Mouse (Mus musculus): ENCODE results near the gene Tprgl.

Tprgl gene

DNA sequence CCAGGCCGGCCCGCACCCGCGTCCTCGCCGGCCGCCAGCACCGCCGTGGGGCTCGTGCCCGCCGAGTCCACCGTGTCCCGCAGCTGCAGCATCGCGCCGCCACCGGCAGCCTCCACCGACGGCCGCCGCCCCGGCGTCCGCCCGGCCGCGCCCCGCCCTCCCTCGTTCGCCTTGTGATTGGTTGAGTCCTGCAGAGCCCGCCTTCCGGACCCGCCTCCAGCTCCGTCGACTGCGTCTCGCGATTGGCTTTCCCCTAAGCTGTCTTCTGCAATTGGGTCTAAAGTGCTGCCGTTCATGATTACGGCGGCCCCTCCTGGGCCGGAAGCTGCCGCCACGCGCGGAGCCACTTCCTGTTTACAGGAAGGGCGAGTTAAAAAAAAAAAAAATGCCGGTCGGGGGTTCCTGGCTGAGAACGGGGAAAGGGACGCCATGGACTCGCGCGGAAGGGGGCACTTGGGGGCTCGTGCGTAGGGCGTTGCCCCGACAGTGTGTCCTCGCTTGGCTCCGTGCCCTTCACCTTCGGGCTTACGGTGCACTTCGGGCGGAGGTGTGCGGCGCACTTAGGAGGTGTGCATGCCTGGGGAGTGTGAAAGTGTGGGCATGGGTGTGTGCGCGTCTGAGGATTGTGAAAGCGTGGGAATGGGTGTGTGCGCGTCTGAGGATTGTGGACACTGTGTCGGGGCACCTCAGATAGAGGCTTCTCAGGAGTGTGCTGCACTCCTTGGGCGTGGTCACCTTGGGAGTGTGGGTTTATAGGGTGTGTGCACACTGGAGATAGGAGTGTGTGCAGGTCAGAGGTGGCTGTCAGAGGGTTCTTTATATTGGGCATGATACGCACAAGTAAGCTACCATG is at the start of gene Tprgl:
Gene Tprgl (minus strand): TSS at position 129 of the 853 bp plus-strand sequence.
- DNase-seq (ENCODE audit: low spot score), result peak; percentile 96

GRCm38 (mm10) chr4:154209825-154210224 is 49.4 kb upstream of the Tprgl start:
- no peak for DNase-seq (ENCODE audit: low spot score)

DNA sequence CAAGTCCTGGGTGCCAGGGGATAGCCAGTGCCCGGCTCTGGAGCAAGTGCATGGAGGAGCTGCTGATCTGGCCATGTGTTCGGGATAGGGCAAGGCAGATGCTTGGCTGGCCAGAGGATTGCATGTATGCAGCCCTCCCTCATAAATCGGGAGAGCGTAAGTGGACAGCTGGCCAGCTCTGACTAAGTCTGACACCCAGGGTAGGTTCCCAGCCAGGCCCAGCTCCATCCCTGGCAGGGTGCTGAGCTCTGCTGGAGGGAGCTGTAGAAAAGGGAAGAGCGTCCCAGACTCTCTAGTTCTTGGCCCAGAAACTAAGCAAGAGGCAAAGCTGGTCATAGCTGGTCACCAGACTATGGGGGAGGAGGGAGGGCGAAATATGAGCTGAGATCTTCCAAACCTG is 48.6 kb upstream of the Tprgl start:
- DNase-seq (ENCODE audit: low spot score), result no peak

DNA sequence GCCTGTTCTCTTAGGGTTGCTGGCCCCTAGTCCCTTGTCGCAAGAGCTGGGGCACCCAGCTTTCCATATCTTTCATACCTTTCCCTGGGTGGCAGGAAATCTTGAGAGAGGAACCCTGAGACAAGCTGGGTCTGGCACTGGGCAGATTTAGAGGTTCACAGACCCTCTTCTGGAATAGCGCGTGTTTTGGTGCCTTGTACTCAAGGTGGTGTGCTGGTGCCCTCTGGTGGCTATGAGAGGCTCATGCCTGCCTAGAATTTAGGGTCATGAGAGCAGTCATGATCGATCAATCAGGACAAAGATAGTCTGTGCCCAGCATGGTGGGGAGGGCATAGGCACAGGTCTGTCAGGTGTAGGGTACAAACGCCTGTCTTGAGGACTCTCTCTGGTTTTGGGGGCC is 46.8 kb upstream of the Tprgl start:
- DNase-seq (ENCODE audit: low spot score), result peak; percentile 34

DNA sequence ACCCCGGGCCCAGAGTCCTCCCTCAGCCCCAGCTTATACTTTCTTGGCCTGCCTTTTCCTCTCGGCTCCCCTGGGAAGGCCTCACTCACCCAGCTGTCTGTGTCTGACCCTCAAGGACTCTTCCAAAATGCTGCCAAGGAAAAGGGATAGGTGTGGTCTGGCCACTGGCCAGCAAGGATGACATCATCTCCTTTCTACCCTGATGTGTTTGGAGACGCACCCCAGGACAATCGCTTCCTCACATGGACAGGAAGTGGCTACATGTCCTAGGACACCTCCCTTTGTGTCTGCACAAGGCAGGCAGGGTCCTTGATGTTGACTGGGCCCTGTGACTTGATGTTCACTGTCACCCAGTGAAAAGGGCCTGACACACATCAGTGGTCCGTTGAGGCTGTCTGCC is 44.9 kb upstream of the Tprgl start:
- DNase-seq (ENCODE audit: low spot score), result no peak

DNA sequence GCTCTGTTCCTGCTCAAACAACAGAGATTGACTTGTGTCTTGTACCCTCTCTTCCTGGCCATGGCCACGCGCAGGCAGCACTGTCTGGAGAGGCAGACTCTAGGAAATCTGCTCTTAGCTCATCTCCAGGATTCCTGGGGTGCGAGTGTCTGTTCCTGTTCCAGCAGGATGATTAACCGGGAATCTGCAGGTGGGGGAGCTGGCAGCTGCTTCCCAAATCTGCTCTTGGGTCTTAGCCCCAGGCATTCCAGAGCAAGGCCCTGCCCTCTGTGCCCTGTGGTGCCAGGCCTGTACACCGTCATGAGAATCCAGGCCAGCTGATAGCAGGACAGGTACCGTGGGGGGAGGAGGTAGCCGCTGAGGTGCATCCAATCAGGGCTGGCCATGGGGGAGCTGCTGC is 44.1 kb upstream of the Tprgl start:
- DNase-seq (ENCODE audit: low spot score), result no peak

GRCm38 (mm10) chr4:154201511-154201910 is 41.0 kb upstream of the Tprgl start:
- no peak for DNase-seq (ENCODE audit: low spot score)

GRCm38 (mm10) chr4:154198377-154198961 is 38.0 kb upstream of the Tprgl start:
- no peak for DNase-seq (ENCODE audit: low spot score)

DNA sequence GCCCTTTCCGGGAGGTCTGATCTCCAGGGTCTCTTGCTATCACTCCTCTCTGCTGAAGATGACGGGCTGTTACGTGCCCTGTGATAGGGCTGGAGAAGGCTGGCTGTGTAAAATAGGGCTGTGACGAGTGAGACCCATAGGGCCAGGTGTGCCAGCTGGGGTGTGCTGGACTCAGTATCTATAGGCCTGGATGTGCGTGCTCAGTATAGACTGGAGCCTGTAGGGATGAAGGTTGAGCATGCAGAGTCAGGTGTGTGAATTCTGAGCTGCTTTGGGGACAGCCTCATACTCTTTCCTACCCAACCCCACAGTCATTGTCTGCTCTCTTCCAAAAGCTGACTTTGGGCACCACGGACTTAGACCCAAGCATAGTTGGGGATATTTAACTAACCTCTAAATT is 37.5 kb upstream of the Tprgl start:
- no peak for DNase-seq (ENCODE audit: low spot score)

- DNase-seq (ENCODE audit: low spot score), result no peak
Observed at GRCm38 (mm10) chr4:154188948-154189347, 28.5 kb upstream of the Tprgl start.

GRCm38 (mm10) chr4:154186002-154186537 is 25.6 kb upstream of the Tprgl start:
- no peak for DNase-seq (ENCODE audit: low spot score)

- no peak for DNase-seq (ENCODE audit: low spot score)
Observed at GRCm38 (mm10) chr4:154185001-154185400, 24.5 kb upstream of the Tprgl start.

- no peak for DNase-seq (ENCODE audit: low spot score)
Observed at GRCm38 (mm10) chr4:154183566-154183965, 23.1 kb upstream of the Tprgl start.

GRCm38 (mm10) chr4:154181001-154181400 is 20.5 kb upstream of the Tprgl start:
- DNase-seq (ENCODE audit: low spot score), result no peak

- DNase-seq (ENCODE audit: low spot score), result no peak
Observed at GRCm38 (mm10) chr4:154177257-154177656, 16.8 kb upstream of the Tprgl start.

GRCm38 (mm10) chr4:154171931-154172604 is 11.6 kb upstream of the Tprgl start:
- no peak for DNase-seq (ENCODE audit: low spot score)

- no peak for DNase-seq (ENCODE audit: low spot score)
Observed at GRCm38 (mm10) chr4:154171151-154171930, 10.9 kb upstream of the Tprgl start.

- no peak for DNase-seq (ENCODE audit: low spot score)
Observed at GRCm38 (mm10) chr4:154170506-154171150, 10.2 kb upstream of the Tprgl start, which contains the start of gene Megf6. Megf6 (plus strand) TSS chr4:154170730.

- DNase-seq (ENCODE audit: low spot score), result no peak
Observed at GRCm38 (mm10) chr4:154170021-154170420, 9.6 kb upstream of the Tprgl start.

DNA sequence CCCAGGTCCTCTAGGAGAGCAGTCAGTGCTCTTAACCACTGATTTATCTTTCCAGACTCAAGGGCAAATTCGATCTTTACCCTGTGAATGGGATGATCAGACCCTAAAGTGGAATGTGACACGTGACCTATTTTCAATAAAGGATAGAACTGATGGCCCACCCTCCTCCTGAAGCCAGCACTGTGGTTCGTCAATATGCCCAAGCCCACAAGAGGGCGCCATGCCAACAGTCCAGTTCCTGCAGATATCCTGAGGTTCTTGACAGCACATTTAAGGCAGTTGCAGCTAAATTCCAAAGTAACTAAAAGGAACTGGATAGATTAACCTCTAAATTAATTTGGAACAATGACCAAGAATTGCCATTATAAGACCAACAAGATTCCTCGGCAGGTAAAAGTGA is 6.6 kb upstream of the Tprgl start:
- peak; percentile 35 for DNase-seq (ENCODE audit: low spot score)

DNA sequence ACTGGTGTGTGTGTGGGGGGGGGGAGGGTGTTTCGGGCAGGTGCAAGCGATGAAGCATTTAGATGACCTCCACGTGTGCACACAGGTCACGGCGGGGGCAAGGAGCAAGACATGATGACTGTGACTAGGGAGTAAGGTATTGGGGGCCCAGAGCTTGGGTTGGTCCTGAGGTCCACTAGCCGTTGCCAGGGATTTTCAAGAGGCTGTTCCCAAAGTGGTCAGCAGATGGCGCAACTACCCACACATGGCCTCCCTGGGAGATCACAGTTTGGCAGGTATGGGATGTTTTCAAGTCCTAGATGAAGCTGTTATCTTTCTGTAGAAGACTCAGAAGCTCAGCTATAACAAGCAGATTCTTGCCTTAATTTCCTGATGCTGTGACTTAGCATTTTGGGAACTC is 2.8 kb upstream of the Tprgl start:
- peak; percentile 55 for DNase-seq (ENCODE audit: low spot score)
